Mouse (Mus musculus) liver, adult 2 months (tissue): ENCODE measurements at regions not wholly inside any gene's neighbourhood (a gene's known extent, or its start where the extent isn't known, plus 50 kb on each side); places are given as distances from the start of the nearest gene placed in this dataset.

Source experiments
- CTCF ChIP-seq: fragments of 200-500 bp; IDR thresholded peaks from 2 replicates; pipeline ENCODE4 v1.5.1; 2011; ENCODE audit warnings: low read depth, low read length, control low read depth
- POLR2A ChIP-seq: fragments of 200-500 bp; IDR thresholded peaks from 2 replicates; pipeline ENCODE4 v1.6.1; 2011; ENCODE audit warnings: low read length, control low read depth; ENCODE audit not compliant: insufficient read depth; ENCODE audit errors: extremely low read depth

- TF ChIP-seq CTCF (no peak), POLR2A (no peak)
Observed at GRCm38 (mm10) chr8:92080852-92081251, 276.6 kb upstream of the Irx5 start.
